Comparison of ENCODE assay signal across 18 mouse cellular contexts in genomic region chr6:35874671-35875070, GRCm38 (mm10).
DNase-seq lines count a peak whose midpoint lies in the region; ATAC-seq and TF ChIP-seq lines count a peak whose summit lies in the region.
"Had no signal": no experiment of that assay in that cellular context is flagged by ENCODE, and none has a peak within 500 bp of the region (broad histone marks: within the 10 kb centered on the region; RNA-seq: fewer than 3 reads in every experiment).

No protein-coding gene starts in this region.

- H3K4me3 ChIP-seq in liver, adult 2 months (ENCODE audit: insufficient read depth, low read depth, low read length), result no peak overlapping the region
- H3K4me3 ChIP-seq in liver, embryonic 11.5 days (ENCODE audit: low read depth, low read length), result no peak overlapping the region

- no peaks in the 10 kb centered on the region for H3K9me3 ChIP-seq in liver, embryonic 11.5 days (ENCODE audit: control insufficient read depth, low read length)
- H3K9me3 ChIP-seq: G1E had no signal

- peak; percentile 97 for DNase-seq in liver, adult 2 months (ENCODE audit: extremely low read depth, low read depth, low spot score)
- no peak for DNase-seq in liver, embryonic 11.5 days (ENCODE audit: low spot score)
- DNase-seq: adrenal gland, adult 2 months; adrenal gland, adult 8-10 months; adrenal gland, postnatal 10 days; adrenal gland, postnatal 14 days; adrenal gland, postnatal 25 days; adrenal gland, postnatal 36 days; B cell, adult 2 months; cerebellum, adult 11 months; cerebellum, adult 11-12 months; cerebellum, adult 18-20 months; cerebellum, adult 2 months had no signal

- H3K27me3 ChIP-seq in liver, adult 2 months (ENCODE audit: control insufficient read depth, insufficient read depth, low read length), result no peaks in the 10 kb centered on the region
- H3K27me3 ChIP-seq in liver, embryonic 11.5 days (replicated peaks; ENCODE audit: control insufficient read depth, insufficient read depth, low read length), result no peaks in the 10 kb centered on the region
- H3K27me3 ChIP-seq: CH12.LX, Patski had no signal

- no peaks in the 10 kb centered on the region for H3K36me3 ChIP-seq in liver, adult 2 months (ENCODE audit: control insufficient read depth, insufficient read depth, low read length)
- H3K36me3 ChIP-seq in liver, embryonic 11.5 days (ENCODE audit: control insufficient read depth, insufficient read depth, low read length), result no peaks in the 10 kb centered on the region
- H3K36me3 ChIP-seq: G1E had no signal

- H3K27ac ChIP-seq in liver, adult 2 months (replicated peaks; ENCODE audit: insufficient read depth, low read depth, low read length), result 0 out of 2 replicates have a peak overlapping the region, but pooled peaks have one; percentile 44
- H3K27ac ChIP-seq in liver, embryonic 11.5 days (ENCODE audit: low read depth, low read length), result no peak overlapping the region

- H3K4me2 ChIP-seq in liver, embryonic 11.5 days, result no peak overlapping the region

- H3K79me2 ChIP-seq in liver, adult 2 months (ENCODE audit: control insufficient read depth, insufficient read depth, low read length), result no peaks in the 10 kb centered on the region

- 22% methylated on average over 6 of the region's 6 CpGs for WGBS in liver, adult 2 months
- 68% methylated on average over 6 of the region's 6 CpGs for WGBS in liver, embryonic 11.5 days

- no peak overlapping the region for H3K9ac ChIP-seq in liver, adult 2 months (ENCODE audit: low read depth, low read length)
- no peak overlapping the region for H3K9ac ChIP-seq in liver, embryonic 11.5 days (ENCODE audit: low read depth, low read length)

- TF ChIP-seq CTCF in liver, adult 2 months (IDR thresholded peaks at IDR 0.05; ENCODE audit: low read depth, low read length), result no peak

- TF ChIP-seq POLR2A in liver, adult 2 months (IDR thresholded peaks at IDR 0.05; ENCODE audit: extremely low read depth, insufficient read depth, low read length), result no peak

- ATAC-seq in liver, embryonic 11.5 days (replicated peaks; ENCODE audit: low FRiP score), result no peak
- ATAC-seq: activated CD4-positive, CD25-positive, alpha-beta regulatory T cell, adult 4 months; CD4-positive, CD25-positive, alpha-beta regulatory T cell, adult 4 months; Patski had no signal

- H3K4me1 ChIP-seq in liver, adult 2 months (ENCODE audit: control insufficient read depth, insufficient read depth, low read length), result peaks cover 4% of the 10 kb centered on the region
- H3K4me1 ChIP-seq in liver, embryonic 11.5 days (replicated peaks; ENCODE audit: control insufficient read depth, insufficient read depth, low read length), result no peaks in the 10 kb centered on the region
